Mouse (Mus musculus) liver, embryonic 11.5 days (tissue): ENCODE results near the gene Dzip1. TPM values are rescaled to one million over a fixed set of nuclear protein-coding genes. Genes with fewer than 3 reads are reported as not detected.

Experiments
- ATAC-seq: fragments of 200-750 bp; cut with Nextera tagmentation; replicated peaks from 2 replicates; pipeline ENCODE4 v1.8.0; 2017; ENCODE audit warnings: moderate number of reproducible peaks, mild to moderate bottlenecking, moderate TSS enrichment, moderate library complexity; ENCODE audit not compliant: low FRiP score
- DNase-seq: peaks from one replicate; pipeline ENCODE4 v3.0.0-alpha.2; 2017; ENCODE audit warnings: low spot score
- H3K27ac ChIP-seq: fragments of 300-500 bp; sonication (generic); 2 replicates; pipeline ENCODE4 v1.5.1; 2014; ENCODE audit warnings: mild to moderate bottlenecking, low read depth, low read length, control low read depth
- H3K27me3 ChIP-seq: fragments of 300-500 bp; sonication (generic); replicated peaks from 2 replicates; pipeline ENCODE4 v1.6.1; 2014; ENCODE audit warnings: low read length, mixed read lengths; ENCODE audit not compliant: control insufficient read depth, insufficient read depth
- H3K36me3 ChIP-seq: fragments of 300-500 bp; sonication (generic); 2 replicates; pipeline ENCODE4 v1.6.1; 2014; ENCODE audit warnings: mild to moderate bottlenecking, low read length, moderate library complexity, mixed read lengths; ENCODE audit not compliant: control insufficient read depth, insufficient read depth
- H3K4me1 ChIP-seq: fragments of 300-500 bp; sonication (generic); replicated peaks from 2 replicates; pipeline ENCODE4 v1.6.1; 2014; ENCODE audit warnings: low read length, mixed read lengths; ENCODE audit not compliant: control insufficient read depth, insufficient read depth
- H3K4me2 ChIP-seq: fragments of 300-500 bp; sonication (generic); 2 replicates; pipeline ENCODE4 v1.6.1; 2014; ENCODE audit warnings: mild to moderate bottlenecking, control low read depth, moderate library complexity
- H3K4me3 ChIP-seq: fragments of 300-500 bp; sonication (generic); 2 replicates; pipeline ENCODE4 v1.5.1; 2014; ENCODE audit warnings: low read depth, low read length, control low read depth
- H3K9ac ChIP-seq: fragments of 300-500 bp; sonication (generic); 2 replicates; pipeline ENCODE4 v1.6.1; 2014; ENCODE audit warnings: low read depth, low read length, control low read depth
- H3K9me3 ChIP-seq: fragments of 300-500 bp; sonication (generic); 2 replicates; pipeline ENCODE4 v1.6.1; 2016; ENCODE audit warnings: low read length, inconsistent platforms, mixed read lengths; ENCODE audit not compliant: control insufficient read depth
- WGBS: fragments of 180-500 bp; shearing (Covaris S2); extraction: QIAGEN DNeasy Blood & Tissue Kit; methylation state at CpG from one replicate; pipeline ENCODE4 v1.1.7; 2014; 5-methylcytosine and 5-hydroxymethylcytosine counted together
- polyA plus RNA-seq: library from polyadenylated mRNA; unstranded; fragments of >200 nt; fragmentation: Nextera tagmentation; extraction: Ambion mirVana; gene quantifications from 2 replicates; pipeline ENCODE4 v1.2.1, GENCODE M21; 2014

Dzip1 gene
- polyA plus RNA-seq, 1 experiment from 2014 or later = 7.2 TPM

DNA sequence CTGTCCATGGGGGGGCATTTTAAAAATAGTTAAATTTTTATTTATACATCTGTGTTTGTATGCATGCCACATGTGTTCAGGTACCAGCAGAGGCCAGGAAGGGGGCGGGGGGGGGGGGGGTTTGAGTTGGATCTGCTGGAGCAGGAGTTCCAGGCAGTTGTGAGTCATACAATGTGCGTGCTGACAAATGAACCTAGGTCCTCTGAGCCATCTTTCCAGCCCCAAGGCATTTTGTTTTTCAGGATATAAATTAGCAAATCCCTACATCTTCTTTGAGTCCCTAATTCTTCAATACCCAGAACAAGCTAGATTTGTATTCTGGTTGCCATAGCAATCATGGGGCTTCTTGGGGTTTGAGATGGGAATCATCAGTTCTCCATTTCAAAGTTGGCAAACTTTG is 5.9 kb upstream of the Dzip1 start:
- 90% methylated on average over 2 of the region's 2 CpGs for WGBS
- Histone ChIP-seq H3K9ac (no peak overlapping the region), H3K4me1 (no peaks in the 10 kb centered on the region), H3K27me3 (peaks cover 7% of the 10 kb centered on the region; the same call in 1 of the 2 replicates), H3K36me3 (no peaks in the 10 kb centered on the region), H3K9me3 (no peaks in the 10 kb centered on the region), H3K4me2 (no peak overlapping the region), H3K27ac (no peak overlapping the region), H3K4me3 (no peak overlapping the region)
- DNase-seq (no peak), ATAC-seq (no peak)

- no peak overlapping the region for H3K4me3 ChIP-seq
- peaks cover 11% of the 10 kb centered on the region; the same call in 1 of the 2 replicates for H3K27me3 ChIP-seq
- H3K4me2 ChIP-seq = no peak overlapping the region
- H3K36me3 ChIP-seq = no peaks in the 10 kb centered on the region
- ATAC-seq (peak; percentile 32; the same call in 1 of the 2 replicates), DNase-seq (no peak)
- H3K9me3 ChIP-seq = no peaks in the 10 kb centered on the region
- no peak overlapping the region for H3K27ac ChIP-seq
- 70% methylated on average over 2 of the region's 2 CpGs for WGBS
- no peak overlapping the region for H3K9ac ChIP-seq
- no peaks in the 10 kb centered on the region for H3K4me1 ChIP-seq
These were observed 5.5 kb upstream of the Dzip1 start for GRCm38 (mm10) chr14:118930777-118931176.

GRCm38 (mm10) chr14:118929779-118930178 is 4.5 kb upstream of the Dzip1 start:
- Histone ChIP-seq H3K36me3 (no peaks in the 10 kb centered on the region), H3K27me3 (peaks cover 21% of the 10 kb centered on the region)
- WGBS = 58% methylated on average over 2 of the region's 2 CpGs

GRCm38 (mm10) chr14:118928565-118928964 is 3.3 kb upstream of the Dzip1 start:
- H3K9ac ChIP-seq = no peak overlapping the region
- no peak overlapping the region for H3K4me2 ChIP-seq
- no peak overlapping the region for H3K4me3 ChIP-seq
- H3K9me3 ChIP-seq = no peaks in the 10 kb centered on the region
- WGBS = 73% methylated on average over 3 of the region's 3 CpGs
- H3K4me1 ChIP-seq = peaks cover 3% of the 10 kb centered on the region; the same call in 1 of the 2 replicates
- H3K27me3 ChIP-seq = peaks cover 33% of the 10 kb centered on the region
- no peaks in the 10 kb centered on the region for H3K36me3 ChIP-seq
- DNase-seq (no peak), ATAC-seq (no peak)
- no peak overlapping the region for H3K27ac ChIP-seq

More at GRCm38 (mm10) chr14:118929779-118930178, 4.5 kb upstream of the Dzip1 start:
- no peak overlapping the region for H3K4me3 ChIP-seq
- no peak overlapping the region for H3K4me2 ChIP-seq
- ATAC-seq = no peak
- no peak overlapping the region for H3K27ac ChIP-seq
- H3K4me1 ChIP-seq = peaks cover under 1% of the 10 kb centered on the region; the same call in 1 of the 2 replicates
- H3K9ac ChIP-seq = no peak overlapping the region
- no peaks in the 10 kb centered on the region for H3K9me3 ChIP-seq
- no peak for DNase-seq

- peak overlapping the region; percentile 38 for H3K4me3 ChIP-seq
- H3K4me2 ChIP-seq = peak overlapping the region; percentile 64
- DNase-seq (peak; percentile 50), ATAC-seq (peak; percentile 19; the same call in 1 of the 2 replicates)
- no peak overlapping the region for H3K9ac ChIP-seq
- no peak overlapping the region for H3K27ac ChIP-seq
- H3K4me1 ChIP-seq = peaks cover 11% of the 10 kb centered on the region
- H3K36me3 ChIP-seq = no peaks in the 10 kb centered on the region
- H3K9me3 ChIP-seq = no peaks in the 10 kb centered on the region
- whole genome bisulfite sequencing = 2% methylated on average over 47 of the region's 47 CpGs
- peaks cover 59% of the 10 kb centered on the region for H3K27me3 ChIP-seq
These were observed 2.5 kb downstream of the Dzip1 start for GRCm38 (mm10) chr14:118922667-118923184.

GRCm38 (mm10) chr14:118922251-118922650 is 3.0 kb downstream of the Dzip1 start:
- Histone ChIP-seq H3K4me1 (peaks cover 11% of the 10 kb centered on the region), H3K4me2 (peak overlapping the region; percentile 64), H3K9ac (no peak overlapping the region), H3K36me3 (no peaks in the 10 kb centered on the region), H3K27ac (no peak overlapping the region), H3K4me3 (peak overlapping the region; percentile 38), H3K9me3 (no peaks in the 10 kb centered on the region), H3K27me3 (peaks cover 59% of the 10 kb centered on the region)
- no peak for DNase-seq
- WGBS = 15% methylated on average over 22 of the region's 22 CpGs
- 0 out of 2 replicates have a peak, but pooled peaks have one; percentile 8 for ATAC-seq

GRCm38 (mm10) chr14:118920654-118921053 is 4.6 kb downstream of the Dzip1 start:
- no peak for DNase-seq
- Histone ChIP-seq H3K4me1 (peaks cover 11% of the 10 kb centered on the region), H3K36me3 (no peaks in the 10 kb centered on the region), H3K4me2 (no peak overlapping the region), H3K27me3 (peaks cover 50% of the 10 kb centered on the region), H3K27ac (no peak overlapping the region), H3K4me3 (no peak overlapping the region), H3K9ac (no peak overlapping the region), H3K9me3 (no peaks in the 10 kb centered on the region)
- no peak for ATAC-seq
- 63% methylated on average over 7 of the region's 7 CpGs for WGBS

GRCm38 (mm10) chr14:118919025-118919424 is 6.2 kb downstream of the Dzip1 start:
- ATAC-seq = no peak

DNA sequence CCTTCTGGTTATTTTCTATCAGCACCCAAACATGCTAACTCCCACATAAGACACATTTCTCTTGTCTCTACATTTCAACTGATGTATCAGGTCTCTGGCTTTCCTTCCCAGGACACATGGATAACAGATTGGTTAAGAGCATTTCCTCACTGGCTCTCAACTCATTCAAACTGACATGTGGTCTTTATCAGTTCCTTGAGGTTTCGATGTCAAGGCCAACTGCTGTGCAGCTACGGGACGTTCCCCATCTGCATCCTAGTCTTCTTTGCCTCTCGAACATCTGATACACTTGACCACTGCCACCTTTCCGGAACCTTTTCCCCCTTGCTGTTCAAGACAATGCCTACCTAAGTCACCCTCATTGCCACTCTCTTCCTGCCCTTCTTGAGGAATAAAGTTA is 11.6 kb downstream of the Dzip1 start:
- ATAC-seq (no peak), DNase-seq (no peak)
- H3K4me2 ChIP-seq = no peak overlapping the region
- no peak overlapping the region for H3K4me3 ChIP-seq
- no peak overlapping the region for H3K9ac ChIP-seq
- H3K4me1 ChIP-seq = 0 out of 2 replicates have a peak, but pooled peaks cover 5% of the 10 kb centered on the region
- H3K27me3 ChIP-seq = no peaks in the 10 kb centered on the region
- no peaks in the 10 kb centered on the region for H3K9me3 ChIP-seq
- H3K36me3 ChIP-seq = no peaks in the 10 kb centered on the region
- 47% methylated on average over 5 of the region's 5 CpGs for WGBS
- H3K27ac ChIP-seq = no peak overlapping the region

More at GRCm38 (mm10) chr14:118919025-118919424, 6.2 kb downstream of the Dzip1 start:
- Histone ChIP-seq H3K36me3 (no peaks in the 10 kb centered on the region), H3K27ac (no peak overlapping the region), H3K4me3 (no peak overlapping the region), H3K27me3 (peaks cover 34% of the 10 kb centered on the region), H3K4me2 (no peak overlapping the region), H3K9me3 (no peaks in the 10 kb centered on the region), H3K9ac (no peak overlapping the region), H3K4me1 (peaks cover 10% of the 10 kb centered on the region)
- whole genome bisulfite sequencing = 66% methylated on average over 8 of the region's 8 CpGs
- no peak for DNase-seq
